Mouse (Mus musculus) embryo, embryonic 9.5 days (tissue): ENCODE measurements at regions not wholly inside any gene's neighbourhood (a gene's known extent, or its start where the extent isn't known, plus 50 kb on each side); places are given as distances from the start of the nearest gene placed in this dataset.

Experiments used
- DNase-seq: peaks from one replicate; pipeline ENCODE4 v3.0.0-alpha.2; 2017; ENCODE audit errors: extremely low spot score

GRCm38 (mm10) chr12:107833001-107833400, 170.4 kb downstream of the Bcl11b start:
- no peak for DNase-seq

DNA sequence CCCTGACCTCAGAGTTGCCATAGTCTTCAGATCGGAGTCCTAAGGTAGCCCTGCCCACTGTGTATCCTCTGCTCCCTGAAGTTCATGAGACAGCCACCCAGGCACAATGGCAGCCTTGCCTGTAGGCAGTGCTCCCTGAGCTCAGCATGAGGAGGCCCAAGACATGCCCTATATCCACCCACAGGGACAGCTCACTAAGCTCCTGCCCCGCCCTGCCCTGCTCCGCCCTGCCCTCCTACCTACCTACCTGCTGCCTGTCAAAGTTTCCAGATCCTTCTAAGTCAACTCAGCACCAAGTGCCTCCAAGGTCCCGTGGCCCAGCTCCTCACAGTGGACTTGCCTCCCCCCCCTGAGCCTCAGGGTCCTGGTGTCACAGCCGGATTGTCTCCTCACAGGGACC, 168.9 kb downstream of the Bcl11b start:
- DNase-seq = no peak

DNA sequence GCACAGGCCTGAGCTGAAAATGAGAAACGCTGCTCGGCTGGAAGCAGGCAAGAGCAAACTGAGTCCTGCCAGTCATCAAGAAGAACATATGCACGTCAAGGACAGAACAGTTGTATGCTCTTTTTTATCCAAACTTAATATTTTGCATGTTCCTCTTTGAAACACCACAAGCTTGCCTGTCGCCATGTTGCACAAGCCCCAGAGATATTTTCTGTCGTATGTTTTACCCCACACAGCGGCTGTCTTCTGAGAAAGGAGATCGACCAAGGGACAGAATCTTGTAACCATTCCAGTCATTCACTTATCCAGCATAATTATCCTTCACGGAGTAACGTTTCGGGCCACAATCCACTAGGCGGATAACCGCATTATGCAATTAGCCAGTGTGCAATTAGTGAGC, 165.7 kb downstream of the Bcl11b start:
- no peak for DNase-seq

- no peak for DNase-seq
These were observed 158.8 kb downstream of the Bcl11b start for GRCm38 (mm10) chr12:107844631-107845030.

DNA sequence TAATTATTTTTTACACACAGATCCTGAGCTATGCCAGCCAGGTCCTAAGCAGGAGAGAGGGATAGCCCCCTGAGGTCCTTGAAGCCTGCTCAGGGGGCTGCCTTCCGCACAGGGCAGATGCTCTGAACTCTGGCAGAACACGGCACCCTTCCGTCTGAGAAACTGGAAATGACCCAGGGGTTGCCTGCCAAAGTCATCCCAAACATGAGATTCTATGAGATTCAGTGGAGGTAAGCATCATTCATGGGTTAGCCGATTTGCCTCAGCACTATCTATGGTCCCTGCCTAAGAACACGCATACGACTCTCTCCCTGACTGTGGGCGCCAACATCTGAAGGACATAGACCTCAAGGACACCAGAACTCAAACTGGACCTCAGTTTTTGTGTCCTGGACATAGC, 152.8 kb downstream of the Bcl11b start:
- no peak for DNase-seq

DNA sequence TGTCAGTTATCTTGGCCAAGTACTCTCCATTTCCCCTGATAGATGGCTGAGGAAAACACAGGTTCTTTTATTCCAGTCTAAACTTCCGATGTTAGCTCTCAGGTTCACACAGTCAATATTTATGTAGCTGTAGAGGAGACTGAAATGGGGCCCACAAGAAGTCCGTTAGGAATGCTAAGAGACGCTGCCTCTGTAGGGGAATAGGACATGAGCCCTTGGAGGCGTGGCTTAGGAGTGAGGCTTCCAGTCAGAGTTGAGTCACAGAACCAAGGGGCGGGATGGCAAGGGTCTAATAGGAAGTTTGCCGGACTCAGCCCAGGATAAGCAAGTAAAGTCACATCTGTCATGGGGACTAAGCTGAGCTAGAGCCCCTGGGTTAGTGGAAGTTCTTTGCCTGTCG, 150.5 kb downstream of the Bcl11b start:
- DNase-seq = no peak

DNA sequence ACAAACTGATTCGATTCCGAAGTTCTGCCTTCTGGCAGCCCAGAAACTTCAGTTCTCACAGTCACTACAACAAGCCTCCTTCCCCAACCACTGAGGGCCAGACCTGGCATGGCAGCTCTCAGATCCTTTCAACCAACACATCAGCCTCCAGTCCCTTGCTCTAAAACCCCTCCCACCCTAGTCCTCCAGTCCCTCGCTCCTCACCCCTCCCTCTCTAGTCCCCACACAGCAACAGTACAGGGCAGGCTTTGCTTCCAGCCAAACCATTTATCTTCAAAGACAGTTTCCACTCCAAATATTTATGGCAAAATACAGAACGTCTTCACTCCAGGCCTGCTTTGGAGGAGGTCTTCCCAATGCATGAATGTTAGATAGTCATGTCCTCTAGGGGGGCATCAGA, 147.9 kb downstream of the Bcl11b start:
- DNase-seq = no peak

GRCm38 (mm10) chr12:107856421-107857043, 146.9 kb downstream of the Bcl11b start:
- DNase-seq = no peak

- no peak for DNase-seq
These were observed 144.7 kb downstream of the Bcl11b start for GRCm38 (mm10) chr12:107858536-107859280.

GRCm38 (mm10) chr12:107859750-107860149, 143.7 kb downstream of the Bcl11b start:
- no peak for DNase-seq

DNA sequence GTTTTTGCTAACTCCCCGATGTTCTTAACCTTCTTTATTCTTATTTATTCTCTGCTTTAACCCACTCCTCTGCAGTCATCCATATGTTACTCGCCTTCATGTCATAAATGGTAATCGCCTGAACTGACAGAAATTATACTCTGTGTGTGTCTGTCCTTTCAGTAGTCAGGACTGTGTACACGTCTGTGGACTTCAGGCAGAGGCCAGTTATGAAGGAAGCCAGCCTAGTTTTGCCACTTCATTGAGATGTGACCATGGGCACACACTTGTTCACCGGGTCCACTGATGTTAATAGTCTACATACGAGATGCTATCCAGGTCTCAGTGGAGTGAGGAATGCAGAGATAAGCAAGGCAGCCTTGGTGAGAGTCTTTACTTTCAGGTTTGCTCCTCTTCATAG, 143.0 kb downstream of the Bcl11b start:
- no peak for DNase-seq
